Mouse (Mus musculus) embryo, embryonic 11.5 days (tissue): ENCODE measurements around the gene Tcta.
"Not testable (repeated sequence)": the region's sequence is repeated elsewhere in the genome, so short reads cannot be mapped to it uniquely, and the experiment has no call there.

Experiments
- DNase-seq: peaks from one replicate; pipeline ENCODE4 v3.0.0-alpha.2; 2012; ENCODE audit warnings: low read depth, low spot score

Gene Tcta

DNA sequence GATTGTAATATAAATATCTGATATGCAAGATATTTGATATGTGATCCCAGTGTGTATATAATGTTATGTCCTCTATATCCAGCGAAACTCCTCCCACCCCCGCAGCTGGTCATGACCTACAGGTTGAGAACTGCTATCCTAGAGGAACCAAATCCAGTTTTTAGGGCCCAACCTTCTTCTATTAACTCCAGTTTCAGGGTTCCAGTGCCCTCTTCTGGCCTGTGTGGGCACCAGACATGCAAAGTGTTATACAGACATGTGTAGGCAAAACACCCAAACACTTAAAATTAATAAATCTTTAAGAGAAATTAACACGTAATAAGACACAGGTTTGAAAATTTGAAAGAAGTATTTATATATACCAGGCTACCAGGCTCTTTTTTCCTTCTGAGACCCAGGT, 11.6 kb upstream of the Tcta start:
- no peak for DNase-seq

DNA sequence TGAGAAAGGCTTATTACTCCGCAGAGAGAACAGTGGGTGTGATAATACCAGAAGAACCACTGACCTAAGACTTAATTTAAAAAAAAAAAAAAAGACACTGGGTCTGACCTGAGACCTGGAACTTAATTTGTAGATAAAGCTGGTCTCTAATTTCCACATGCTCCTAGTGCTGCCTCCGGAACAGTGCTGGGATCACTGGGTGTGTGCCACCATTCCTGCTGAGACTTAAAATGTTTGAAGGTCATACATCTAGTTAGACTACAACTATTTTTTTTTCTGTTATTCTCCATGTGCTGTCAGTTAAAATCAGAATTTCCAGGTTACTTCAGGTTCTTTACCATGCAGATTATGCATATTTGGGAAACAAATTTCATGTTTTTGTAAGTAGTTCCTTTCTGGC, 2.2 kb upstream of the Tcta start:
- DNase-seq, result no peak

DNA sequence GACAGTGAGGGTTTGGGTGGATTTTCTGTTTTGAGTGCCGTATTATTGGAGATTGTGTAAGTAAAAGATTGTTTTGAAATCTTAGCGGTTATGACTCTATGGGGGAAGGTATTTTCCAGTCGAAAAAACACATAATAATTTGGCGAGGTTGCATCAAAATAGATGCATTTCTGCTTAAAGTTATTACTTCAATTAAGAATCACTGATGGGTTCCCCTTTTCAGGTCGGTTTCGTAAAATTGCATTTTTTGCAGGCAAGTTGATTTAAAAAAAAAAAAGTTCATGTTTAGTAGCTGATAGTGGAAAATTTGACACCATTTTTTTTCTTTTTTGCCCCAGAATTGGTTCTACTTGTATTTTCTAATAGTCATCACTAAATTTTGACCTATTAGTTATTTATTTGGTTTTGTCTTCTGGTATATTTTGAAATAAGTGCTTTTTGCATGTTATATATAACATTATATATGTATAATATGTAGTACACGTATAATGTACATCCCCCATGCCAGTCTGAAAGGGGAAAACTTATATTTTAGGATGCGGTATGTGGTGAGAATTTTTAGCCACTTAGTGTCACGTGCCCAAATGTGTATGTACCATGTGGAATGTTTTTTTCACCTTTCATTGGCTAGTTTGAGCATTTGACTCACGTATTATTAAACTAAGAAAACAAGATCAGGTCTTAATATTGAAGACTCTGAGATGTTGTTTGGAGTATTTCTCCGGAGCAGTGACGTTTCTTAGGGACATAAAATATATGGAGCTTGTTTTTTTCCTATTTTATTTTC, 1.3 kb upstream of the Tcta start:
- DNase-seq, result no peak

DNA sequence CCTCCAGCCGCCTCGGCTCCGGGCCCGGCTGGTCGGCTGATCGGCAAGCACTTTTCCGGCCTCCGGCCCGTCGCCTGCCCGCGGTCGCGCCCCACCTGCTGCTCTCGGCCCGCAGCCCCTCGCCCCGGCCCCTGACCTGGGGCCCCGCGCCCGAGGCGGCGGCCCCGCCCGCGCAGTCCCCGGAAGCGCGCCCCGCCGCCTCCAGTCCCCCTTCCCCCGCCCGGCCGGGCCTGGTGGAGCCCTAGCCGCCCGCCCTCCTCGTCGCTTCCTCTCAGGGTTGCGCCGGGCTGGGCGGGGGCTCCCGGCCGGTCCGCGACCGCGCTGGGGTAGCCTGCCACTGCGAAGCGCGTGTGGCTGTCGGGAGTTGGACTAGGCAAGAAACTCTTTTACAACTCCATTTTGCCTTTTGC, 616 bp upstream of the Tcta start:
- peak; percentile 46 for DNase-seq

DNA sequence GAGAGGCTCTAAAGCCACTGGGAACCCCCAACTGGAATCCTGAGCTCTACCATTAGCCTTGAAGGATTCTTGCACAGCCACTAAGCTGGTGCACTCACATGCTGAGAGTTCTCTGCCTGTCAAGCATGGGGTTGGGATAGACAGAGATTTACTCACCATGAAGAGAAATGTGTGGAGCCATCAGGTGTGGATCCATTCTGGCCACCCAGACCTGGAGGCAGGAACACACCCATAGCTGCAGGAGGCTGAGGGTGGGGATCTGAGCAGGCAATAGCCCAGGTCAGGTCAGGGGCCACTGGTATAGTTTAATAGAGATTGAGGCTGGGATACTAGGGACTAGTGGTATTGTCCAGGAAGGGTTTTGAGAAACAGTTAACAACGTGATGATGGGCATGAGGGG, 790 bp downstream of the Tcta start:
- no peak for DNase-seq

DNA sequence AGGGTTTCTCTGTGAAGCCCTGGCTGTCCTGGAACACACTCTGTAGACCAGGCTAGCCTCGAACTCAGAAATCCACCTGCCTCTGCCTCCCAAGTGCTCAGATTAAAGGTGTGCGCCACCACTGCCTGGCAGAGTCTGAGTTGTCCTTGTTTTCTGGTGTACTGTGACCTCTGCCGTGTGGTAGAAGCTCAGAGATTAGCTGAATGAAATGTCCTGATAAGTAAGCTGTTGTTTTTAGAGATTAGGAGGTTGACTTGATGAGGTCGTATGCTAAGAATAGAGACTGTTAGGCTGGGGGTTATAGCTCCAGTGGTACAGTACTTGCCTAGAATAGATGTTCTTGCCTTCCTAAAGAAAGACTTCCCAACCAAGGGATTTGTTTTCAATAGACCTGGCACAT, 1.2 kb downstream of the Tcta start:
- no peak for DNase-seq

DNA sequence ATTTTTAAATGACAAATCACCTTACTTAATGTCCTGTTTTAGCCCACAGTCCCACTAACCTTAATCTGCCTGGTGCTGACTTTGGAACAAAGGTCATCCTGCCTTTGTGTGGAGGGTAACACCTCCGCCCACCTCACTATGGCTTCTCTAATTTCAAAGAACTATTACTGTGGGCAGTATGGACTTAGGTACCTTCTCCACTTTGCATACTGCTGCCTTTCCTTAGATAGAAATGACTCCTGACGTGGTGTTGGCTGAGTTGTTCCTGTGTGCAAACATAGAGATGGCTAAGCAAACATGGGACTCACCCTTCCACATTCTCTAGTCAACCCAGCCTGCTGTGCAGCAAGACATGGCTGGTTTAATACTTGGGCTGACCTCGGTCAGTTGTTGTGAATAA, 4.1 kb downstream of the Tcta start:
- DNase-seq, result no peak

DNA sequence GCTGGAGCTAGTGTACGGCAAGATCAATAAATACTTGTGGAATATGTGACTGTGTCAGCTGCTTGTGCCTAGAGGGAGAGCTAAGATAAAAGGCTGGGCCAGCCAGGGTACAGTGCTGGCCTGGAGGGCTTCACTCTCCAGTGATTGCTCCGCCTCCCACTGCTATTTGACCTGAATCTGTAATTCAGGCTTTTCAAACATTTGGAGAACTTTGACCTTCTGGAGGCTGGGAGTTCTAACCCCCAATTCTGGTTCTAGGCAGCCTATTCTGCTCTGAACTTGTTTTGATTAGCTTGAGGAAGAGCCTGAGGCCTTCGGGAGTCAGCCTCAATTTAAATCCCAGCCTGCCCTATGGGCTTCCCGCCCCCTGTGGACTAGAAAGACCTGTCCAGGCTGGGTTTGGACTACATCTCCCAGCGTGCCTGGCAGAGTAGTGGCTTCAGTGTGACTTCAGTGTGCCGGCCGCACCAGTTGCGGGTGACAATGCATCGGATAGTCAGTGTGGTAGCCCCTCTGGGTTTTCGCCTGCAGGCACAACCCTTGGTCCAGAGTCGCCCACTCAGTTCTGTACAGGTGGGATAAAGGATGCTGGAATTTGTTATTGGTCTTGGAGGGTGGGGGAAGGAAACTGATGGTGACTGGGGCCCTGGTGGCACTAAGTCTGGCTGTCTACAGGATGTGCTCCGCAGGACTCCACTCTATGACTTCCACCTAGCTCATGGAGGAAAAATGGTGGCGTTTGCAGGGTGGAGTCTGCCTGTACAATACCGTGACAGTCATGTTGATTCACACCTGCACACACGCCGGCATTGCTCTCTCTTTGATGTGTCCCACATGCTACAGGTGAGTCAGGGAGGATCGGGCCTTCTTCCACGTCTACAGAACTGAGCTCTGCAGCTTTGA, 9.3 kb downstream of the Tcta start, which contains the start of gene Amt:
TSS of gene Amt (plus strand) at position 401 of the 903 bp plus-strand sequence.
- no peak for DNase-seq

DNA sequence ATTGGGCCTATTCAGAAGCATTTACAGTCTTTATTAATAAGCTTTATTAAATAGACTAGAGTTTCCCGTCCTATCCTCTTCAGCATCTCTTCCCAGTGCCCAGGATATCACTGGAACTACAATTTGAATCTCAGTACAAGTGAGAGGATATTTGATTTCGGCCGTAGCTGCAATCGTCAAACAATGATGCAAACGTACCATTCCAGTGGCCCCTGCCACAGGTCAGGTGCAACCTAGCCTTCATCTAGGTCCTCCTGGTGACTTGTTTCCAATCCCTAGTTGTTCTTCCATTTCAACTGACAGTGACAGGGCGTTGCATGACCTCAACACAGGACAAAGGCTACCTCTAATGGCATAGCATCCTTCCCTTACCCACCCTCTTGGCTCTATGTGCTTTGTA, 15.2 kb downstream of the Tcta start:
- DNase-seq, result no peak

DNA sequence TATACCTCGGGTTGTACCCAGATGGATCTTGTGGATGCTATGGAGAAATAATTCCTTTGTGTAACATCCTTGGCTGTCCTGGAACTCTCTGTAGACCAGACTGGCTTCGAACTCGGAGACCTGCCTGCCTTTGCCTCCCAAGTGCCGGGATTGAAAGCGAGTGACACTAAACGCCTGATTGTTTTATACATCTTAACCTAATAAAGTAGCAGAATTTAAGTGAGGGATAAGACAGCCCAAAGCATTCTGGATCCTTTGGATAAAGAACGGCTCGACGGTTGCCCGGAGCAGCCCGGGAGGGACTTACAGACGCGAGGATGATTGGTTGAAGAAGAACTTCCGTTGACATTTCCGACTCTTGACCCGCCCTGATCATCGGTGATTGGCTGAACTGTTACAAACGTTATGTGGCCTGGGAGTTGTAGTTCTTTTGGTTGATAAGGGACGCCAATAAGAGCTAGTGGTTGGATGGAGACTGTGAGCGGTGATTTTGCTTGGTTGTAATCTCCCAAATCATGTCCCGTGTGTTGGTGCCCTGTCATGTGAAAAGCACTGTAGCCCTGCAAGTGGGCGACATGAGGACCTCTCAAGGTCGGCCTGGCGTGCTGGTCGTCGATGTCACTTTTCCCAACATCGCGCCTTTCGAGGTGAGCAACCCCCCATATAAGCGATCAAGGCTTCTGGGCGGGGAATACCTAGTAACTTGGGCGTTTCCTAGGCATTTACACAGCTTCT, 15.8 kb downstream of the Tcta start, which contains the start of gene Nicn1:
TSS of gene Nicn1 (plus strand) at position 414 of the 735 bp plus-strand sequence.
- peak; percentile 92 for DNase-seq

DNA sequence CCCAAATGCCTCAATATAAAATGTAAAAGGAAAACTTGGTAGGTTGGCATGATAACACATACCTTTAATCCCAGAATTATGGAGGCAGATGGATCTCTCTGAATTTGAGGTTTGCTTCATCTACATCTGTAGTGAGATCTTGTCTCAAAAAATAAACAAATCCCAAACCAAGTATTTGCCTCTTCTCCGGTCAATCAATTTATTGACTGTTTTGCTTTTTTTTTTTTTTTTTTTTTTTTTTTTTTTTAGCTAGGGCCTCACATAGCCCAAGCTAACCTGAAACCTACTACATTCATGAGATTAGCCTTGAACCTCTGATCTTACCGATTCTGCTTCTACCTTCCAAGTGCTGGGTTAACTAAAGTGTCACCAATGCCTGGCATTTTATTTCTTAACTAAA, 16.6 kb downstream of the Tcta start:
- DNase-seq, result no peak

DNA sequence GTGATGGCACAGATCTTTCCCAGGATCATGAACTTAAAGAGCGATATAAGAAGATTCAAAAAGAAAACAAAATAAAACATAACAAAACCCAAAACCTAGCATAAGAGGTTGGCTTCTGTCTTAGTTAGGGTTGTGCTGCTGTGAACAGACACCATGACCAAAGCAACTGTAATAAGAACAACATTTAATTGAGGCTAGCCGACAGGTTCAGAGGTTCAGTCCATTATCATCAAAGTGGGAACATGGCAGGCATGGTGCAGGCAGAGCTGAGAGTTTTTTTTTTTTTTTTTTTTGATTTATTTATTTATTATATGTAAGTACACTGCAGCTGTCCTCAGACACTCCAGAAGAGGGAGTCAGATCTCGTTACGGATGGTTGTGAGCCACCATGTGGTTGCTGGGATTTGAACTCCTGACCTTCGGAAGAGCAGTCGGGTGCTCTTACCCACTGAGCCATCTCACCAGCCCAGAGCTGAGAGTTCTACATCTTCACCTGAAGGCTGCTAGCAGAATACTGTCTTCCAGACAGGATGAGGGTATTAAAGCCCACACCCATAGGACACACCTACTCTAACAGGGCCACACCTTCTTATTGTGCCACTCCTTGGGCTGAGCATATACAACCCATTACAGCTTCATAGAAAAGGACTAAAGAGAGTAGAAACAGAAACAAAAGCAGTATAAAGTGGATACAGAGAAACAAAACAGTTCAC, 18.3 kb downstream of the Tcta start:
- DNase-seq, result not testable (repeated sequence)

DNA sequence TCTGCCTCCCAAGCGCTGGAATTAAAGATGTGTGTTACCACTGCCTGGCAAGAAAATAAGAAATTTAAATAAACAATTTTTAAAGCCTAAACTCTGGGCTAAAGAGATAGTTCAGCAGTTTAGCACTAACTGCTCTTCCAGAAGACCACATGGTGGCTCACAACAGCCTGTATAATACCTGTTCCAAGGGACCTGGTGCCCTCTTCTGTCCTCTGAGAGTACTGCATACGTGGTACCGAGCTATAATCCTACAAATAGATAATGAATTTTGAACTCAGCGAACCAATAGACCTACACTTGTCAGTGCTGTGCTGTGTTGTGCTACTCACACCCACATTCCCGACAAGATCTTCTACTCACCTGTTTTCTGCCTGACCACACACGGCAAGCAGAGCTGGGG, 21.6 kb downstream of the Tcta start:
- DNase-seq, result no peak

DNA sequence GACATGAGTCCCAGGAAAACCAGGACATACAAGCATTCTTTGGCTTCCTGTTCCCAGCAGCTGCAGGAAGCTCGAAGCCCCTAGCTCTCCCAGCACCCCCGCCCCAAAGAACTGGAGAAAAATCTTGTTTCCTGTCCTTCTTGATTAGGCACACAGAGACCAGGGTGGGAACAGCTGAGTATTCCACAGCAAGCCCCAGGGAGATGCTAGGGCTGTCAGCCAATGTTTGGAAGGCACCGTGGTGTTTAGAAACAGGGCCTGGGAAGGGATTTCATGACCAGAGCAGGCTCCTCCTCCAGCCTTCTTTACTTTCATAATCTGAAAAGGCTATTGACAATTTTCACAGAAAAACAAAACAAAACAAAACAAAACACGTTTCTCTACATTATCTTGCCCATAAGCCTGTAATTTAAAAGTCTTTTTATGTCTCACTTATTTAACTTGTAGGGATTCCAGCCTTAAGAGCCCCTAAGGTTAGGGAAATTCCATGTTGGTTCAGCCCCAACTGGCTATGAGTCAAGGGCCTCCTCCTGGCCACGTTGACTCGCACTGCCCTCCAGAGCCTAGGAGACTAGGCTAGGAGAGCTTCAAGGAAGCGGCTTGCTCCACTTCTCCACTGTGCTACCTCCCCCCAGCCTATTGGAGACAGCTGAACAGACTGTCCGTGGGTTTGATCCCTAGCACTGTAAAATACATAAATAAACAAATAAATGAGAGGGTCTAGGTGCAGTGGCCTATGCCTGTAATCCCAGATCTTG, 25.7 kb downstream of the Tcta start:
- no peak for DNase-seq

DNA sequence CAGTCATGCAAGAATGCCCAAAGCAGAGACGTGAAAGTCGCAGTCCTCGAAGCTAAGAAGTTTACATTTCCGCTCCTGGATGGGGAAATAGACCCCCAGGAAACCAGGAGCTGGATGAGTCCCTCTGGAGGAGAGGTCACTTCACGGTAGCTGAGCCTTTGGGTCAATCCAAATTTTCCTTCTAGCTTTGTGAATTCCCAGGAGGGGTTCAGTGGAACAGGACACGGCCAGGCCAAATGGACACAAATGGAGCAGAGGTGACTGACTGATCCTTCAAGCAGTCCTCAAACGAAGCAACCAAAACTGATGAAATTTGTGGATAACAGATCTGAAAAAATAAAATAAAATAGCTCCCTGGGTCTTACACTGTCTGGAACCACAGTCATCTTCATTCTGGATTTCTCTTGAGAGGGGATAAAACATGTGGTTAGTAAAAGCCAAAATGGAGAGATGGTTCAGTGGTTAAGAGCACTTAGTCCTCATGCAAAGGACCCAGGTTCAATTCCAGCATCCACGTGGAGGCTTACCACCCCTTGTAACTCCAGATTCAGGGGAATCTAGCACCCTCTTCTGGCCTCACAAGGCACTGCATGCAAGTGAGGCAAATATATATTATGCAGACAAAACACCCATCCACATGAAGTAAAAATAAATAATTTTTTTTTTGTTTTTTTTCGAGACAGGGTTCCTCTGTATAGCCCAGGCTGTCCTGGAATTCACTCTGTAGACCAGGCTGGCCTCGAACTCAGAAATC, 27.1 kb downstream of the Tcta start:
- no peak for DNase-seq

DNA sequence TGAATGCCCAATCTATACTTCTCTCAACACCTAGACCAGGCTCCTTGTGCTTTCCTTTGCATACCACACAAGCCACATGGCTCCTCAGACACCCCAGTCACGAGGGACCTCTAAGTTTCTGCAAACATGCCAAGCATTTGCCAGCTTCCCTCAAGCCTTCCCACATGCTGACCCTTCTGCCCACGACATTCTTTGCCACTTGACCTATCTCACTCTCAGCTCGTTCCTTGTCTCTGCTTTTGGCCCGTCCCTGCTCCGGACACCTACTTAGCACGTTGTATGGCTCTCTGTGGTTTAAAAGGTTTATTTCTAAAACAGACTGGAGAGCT, 30.7 kb downstream of the Tcta start:
- DNase-seq, result no peak

DNA sequence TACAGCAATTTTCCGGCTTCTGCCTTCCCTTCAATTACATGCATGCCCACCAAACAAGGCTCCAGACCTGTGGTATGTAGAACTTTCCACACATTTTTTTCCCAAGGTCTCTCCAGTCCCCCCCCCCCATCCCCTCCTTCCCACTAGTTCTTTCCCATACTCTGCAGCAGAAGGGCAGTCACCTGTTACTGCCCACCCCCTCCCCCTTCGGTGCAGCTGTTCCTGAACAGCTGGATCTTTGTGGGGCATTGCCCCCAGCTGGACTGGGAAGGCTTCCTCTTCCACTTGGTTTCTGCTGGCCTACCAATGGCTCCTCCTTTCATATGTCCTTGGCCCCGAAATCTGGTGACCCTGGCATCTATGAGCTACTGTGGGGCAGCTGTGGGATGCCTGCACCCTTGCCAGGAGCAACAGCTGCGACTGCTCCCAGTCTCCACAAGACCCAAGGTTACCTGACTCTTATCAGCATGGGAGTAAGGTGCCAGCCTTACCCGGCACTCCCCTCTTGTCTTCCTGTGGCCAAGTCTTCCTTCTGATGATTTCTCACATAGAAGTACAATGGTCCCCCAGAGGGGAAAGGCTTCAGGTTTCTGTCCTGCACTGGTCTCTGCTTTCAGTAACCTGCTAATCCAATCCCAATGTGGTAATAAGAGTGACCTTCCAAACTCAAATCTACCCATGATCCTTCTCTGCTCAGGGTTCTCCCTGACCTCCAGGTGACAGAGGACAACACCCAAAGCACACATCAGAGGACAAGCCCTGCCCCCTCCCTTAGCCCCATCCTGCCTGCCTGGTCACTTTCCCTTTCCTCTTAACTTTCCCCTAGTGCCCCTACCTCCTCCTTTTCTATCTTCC, 31.3 kb downstream of the Tcta start:
- no peak for DNase-seq

DNA sequence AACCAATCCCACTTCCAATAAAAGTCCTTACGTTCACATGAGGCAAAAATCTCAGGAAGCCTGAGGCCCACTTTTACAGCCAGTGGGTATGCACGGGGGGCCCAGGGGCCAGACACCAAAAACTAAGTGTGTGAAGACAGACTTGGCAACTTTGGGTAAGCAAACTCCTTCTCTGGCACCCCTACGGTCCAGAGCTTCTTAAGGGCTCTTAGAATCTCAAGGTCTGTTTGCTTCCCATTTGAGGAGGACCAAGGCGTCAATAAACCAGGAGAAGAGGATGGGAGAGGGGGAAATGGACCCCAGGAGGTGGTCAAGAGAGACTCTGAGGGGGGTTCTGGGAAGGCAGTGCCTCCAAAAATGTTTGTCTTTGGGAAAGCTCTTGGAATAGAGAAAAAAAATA, 32.5 kb downstream of the Tcta start:
- no peak for DNase-seq

DNA sequence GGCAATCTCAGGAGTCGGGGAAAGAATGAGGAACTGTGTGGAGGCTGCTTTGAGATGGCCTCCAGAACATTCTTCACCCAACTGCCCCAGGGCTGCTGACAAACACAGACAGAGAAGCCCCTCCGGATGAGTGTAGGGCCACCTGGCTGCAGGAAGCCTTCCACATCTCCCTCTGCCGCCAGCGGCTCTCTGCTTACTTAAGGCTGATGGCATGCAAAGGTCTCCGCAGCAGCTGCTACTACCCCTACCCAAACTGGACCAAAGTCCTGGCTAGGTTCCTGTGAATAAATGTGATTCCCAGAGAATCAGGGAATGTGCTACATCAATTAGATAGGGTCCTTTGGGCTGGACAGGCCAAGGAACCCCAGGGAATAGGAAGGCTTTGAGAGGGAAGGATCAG, 33.3 kb downstream of the Tcta start:
- DNase-seq, result no peak
